Mouse (Mus musculus) macrophage (primary cell): ENCODE measurements around the gene Cox7b2. TPM values are rescaled to one million over a fixed set of nuclear protein-coding genes. Genes with fewer than 3 reads are reported as not detected.
"Not testable (repeated sequence)": the region's sequence is repeated elsewhere in the genome, so short reads cannot be mapped to it uniquely, and the experiment has no call there.

ENCODE experiments used
- H3K27ac ChIP-seq: fragments of 350-480 bp; formaldehyde crosslinking; 2 replicates; pipeline ENCODE4 v1.9.0; 2021
- H3K36me3 ChIP-seq: fragments of 350-480 bp; formaldehyde crosslinking; 2 replicates; pipeline ENCODE4 v1.9.0; 2021; ENCODE audit errors: inconsistent target
- H3K4me3 ChIP-seq: fragments of 350-480 bp; formaldehyde crosslinking; 2 replicates; pipeline ENCODE4 v1.9.0; 2021; ENCODE audit errors: inconsistent target
- H3K79me2 ChIP-seq: fragments of 350-480 bp; formaldehyde crosslinking; 2 replicates; pipeline ENCODE4 v1.9.0; 2021; ENCODE audit errors: inconsistent target
- WGBS: methylation state at CpG from one replicate; pipeline ENCODE4 v1.1.7; 2026; ENCODE audit warnings: inconsistent platforms; ENCODE audit not compliant: missing documents; 5-methylcytosine and 5-hydroxymethylcytosine counted together
- polyA plus RNA-seq: library from polyadenylated mRNA; stranded (reverse); fragments of 250-400 nt; gene quantifications from 3 replicates; pipeline ENCODE4 v1.2.4, GENCODE M21; 2018; ENCODE audit warnings: inconsistent platforms
- total RNA-seq, 78 experiments: library from RNA; depleted of rRNA; stranded (reverse); fragments of 250-400 nt; gene quantifications; 1 replicate in 9 of 78; 2 replicates in 24 of 78; 3 replicates in 43 of 78; 4 replicates in 2 of 78; pipeline ENCODE4 v1.2.4; 2018; ENCODE audit warnings: inconsistent platforms in 56 of 78

The Cox7b2 gene
- not detected for total RNA-seq (2018; cell fraction: chromatin; rRNA removed)
- total RNA-seq (2018; cell fraction: cytosol; rRNA removed), result not detected
- total RNA-seq (2018; cell fraction: nucleus; rRNA removed), result not detected
- not detected in 3 replicates for polyA plus RNA-seq

DNA sequence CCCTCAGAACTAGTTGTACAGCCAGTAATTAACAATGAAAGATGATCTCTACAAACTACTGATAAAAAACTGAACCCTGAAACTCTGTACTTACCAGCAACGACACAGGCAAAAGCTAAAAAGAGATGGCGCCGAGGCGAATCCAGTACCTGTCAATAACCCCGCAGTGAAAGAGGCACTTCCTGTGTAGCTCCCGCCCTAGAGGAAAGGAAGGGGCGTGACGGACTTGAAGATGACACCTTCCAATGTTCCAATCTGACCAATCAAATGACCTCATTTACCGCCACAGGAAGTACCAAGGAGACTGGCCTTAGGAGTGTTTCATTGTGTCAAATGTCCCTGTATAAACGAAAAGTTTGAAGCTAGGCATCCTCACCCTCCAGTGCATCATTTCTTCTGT, at the start of gene Cox7b2:
Gene Cox7b2, minus strand, starts transcription at position 127 of the 400 bp plus-strand sequence.
- Histone ChIP-seq H3K4me3 (no peak within 1 kb of the TSS), H3K79me2 (no peaks in the 10 kb centered on the region), H3K36me3 (no peaks in the 10 kb centered on the region), H3K27ac (no peak within 1 kb of the TSS)
- 92% methylated on average over 10 of the region's 10 CpGs for WGBS

DNA sequence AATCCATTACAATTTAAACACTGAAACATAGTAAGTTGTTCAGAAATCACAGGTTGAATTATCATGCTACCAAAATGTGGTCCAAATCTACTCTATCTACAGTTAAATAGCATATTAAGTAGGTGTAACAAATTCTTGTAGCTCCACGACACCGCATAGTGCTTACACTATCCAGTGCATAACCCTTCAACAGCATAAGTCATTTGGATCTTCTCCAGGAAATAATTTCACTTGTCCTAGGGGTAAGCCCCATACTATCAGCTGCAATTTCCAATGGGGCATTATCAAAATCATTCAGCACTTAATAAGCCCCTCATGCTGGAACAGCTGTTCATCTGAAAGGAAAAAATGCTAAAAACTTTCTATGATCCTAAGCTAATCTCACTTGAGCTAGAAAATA, 47.3 kb upstream of the Cox7b2 start:
- no peak overlapping the region for H3K27ac ChIP-seq
- 75% methylated on average over 2 of the region's 2 CpGs for WGBS
- no peak overlapping the region for H3K4me3 ChIP-seq
- H3K79me2 ChIP-seq, result no peaks in the 10 kb centered on the region
- no peaks in the 10 kb centered on the region for H3K36me3 ChIP-seq

DNA sequence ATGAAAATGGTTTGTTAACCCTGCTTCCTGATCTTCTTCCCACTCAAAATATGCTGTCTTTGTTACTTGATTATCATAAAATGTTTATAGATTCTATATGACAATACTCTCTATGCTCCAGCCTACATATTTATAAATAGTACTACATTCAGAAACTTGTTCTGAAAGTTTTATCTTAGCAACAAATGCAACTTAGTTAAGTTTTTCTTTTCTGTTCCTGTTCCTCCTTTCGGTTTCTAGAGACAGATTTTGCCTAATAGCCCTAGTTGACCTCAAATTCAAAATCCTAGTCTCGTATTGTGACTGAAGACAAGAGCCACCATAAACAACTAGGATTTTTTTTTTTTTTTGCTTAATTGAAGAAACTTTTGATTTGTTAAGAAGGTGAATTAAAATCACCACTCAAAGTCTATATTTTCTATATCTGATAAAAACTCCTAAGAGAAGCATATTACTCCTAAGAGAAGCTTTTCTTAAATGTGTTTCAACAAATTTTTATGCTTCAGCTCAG, 45.8 kb upstream of the Cox7b2 start:
- Histone ChIP-seq H3K4me3 (no peak overlapping the region), H3K27ac (no peak overlapping the region), H3K36me3 (no peaks in the 10 kb centered on the region), H3K79me2 (no peaks in the 10 kb centered on the region)
- 52% methylated on average over 2 of the region's 2 CpGs for WGBS

DNA sequence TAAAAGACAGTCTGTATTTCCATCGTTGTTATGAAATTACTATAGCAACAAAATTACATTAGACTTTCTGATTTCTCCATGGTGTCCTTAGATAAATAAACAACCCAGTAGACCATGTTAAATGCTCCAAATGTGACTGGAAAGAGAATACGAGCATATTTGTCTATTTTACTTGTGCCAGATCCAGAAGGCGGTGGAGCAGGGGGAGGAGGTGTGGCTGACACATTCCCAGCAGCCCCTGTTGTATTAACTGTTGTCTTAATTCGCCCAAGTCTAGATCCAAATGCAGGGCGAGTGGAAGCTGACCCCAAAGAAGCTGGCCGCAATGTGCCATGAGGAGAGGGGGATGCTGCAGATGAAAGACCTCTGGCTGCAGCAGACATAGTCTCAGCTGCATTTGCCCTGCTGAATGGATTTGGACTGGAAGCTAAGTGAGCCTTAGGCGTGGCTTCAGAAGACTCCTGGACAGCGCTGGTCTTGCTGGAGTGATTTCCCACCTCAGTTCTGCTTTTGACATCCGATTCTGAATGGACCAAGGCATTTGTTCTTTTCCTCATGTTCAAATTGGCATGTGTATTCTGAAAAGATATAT, 23.7 kb upstream of the Cox7b2 start:
- 83% methylated on average over 9 of the region's 9 CpGs for WGBS
- Histone ChIP-seq H3K4me3 (no peak overlapping the region), H3K27ac (no peak overlapping the region), H3K79me2 (no peaks in the 10 kb centered on the region), H3K36me3 (no peaks in the 10 kb centered on the region)

DNA sequence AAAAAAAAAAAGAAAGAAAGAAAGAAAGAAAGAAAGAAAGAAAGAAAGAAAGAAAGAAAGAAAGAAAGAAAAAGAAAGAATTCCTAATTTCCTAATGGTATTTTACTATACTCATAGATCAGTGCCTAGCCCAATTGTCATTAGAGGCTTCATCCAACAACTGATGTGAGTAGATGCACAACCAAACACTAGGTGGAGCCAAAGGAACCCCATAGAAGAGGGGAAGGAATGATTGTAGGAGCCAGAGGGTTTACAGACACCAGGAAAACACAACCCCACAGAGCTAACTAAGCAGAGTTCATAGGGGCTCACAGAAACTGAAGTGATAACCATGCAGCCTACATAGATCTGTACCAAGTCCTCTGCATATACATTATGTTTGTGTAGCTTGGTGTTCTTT, 2.5 kb downstream of the Cox7b2 start:
- H3K4me3 ChIP-seq, result no peak overlapping the region
- no peaks in the 10 kb centered on the region for H3K79me2 ChIP-seq
- no peaks in the 10 kb centered on the region for H3K36me3 ChIP-seq
- H3K27ac ChIP-seq, result no peak overlapping the region

DNA sequence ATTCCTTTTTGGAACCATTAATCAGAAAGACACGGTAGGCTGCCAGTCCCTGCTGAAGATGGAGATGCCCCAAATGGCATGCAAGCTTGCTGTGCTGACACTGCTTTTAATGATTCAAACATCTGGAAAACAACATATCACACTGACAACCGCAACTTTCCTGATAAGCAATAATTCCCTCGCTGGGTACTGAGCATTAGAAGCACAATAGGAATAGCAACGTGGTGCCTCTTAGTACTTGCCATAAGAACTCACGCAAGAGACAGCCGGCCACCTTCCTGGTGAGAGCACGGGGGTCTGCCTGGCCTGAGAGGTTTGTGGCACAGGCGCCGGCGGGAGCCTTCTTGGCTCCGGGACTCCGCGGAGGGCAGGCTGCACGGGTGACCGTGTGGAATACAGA, 22.5 kb downstream of the Cox7b2 start:
- H3K27ac ChIP-seq, H3K4me3 ChIP-seq, H3K79me2 ChIP-seq, H3K36me3 ChIP-seq: not testable (repeated sequence)
- WGBS, result 84% methylated on average over 3 of the region's 15 CpGs

DNA sequence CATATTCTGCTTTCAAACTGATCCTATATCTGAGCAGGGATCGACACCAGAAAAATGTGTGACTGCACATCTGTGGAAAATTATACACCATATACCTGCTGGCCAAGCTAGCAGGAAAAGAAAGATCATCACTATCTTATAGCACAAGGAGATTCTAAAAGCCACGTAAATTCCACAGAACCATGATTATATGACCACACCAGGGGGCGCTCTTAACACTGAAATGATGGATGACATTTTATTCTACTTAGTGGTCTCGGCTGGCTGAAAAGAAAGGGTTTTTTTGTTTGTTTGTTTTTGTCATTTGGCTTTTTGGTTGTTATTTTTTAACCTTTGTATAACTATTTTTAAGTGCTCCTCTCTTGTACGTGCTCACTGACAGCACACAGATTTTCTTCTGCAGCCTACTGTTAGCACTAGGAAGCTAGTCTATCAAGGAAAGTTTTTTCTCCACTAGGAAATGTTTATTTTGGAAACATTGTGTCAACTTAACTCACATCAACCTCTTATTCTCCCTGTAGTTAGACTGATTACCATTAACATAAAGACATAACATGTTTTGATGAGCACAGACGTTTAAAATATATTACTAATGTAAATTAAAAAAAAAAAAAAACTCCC, 45.8 kb downstream of the Cox7b2 start:
- no peak overlapping the region for H3K4me3 ChIP-seq
- WGBS, result 14% methylated on average over 5 of the region's 6 CpGs
- no peak overlapping the region for H3K27ac ChIP-seq
- no peaks in the 10 kb centered on the region for H3K79me2 ChIP-seq
- no peaks in the 10 kb centered on the region for H3K36me3 ChIP-seq

DNA sequence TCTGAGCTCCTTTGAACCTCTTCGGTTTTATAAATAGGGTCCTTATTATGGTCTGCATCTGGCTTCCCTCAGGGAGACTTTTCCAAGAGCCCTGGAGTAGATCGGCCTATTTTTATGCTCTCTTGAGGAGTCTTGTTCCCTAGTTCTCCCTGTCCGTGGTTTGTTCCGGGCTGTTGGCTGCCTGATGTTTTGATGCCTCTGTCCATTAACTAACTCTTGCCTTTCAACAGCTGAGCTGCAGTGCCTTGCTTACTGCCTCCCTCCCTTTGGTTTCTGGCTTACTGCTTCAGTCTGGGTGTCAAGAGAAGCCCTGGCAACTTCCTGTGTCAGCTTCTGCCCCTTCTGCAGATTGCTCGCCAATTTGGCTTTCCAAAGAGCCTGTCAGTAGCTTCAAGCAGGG, 52.4 kb downstream of the Cox7b2 start:
- no peaks in the 10 kb centered on the region for H3K79me2 ChIP-seq
- H3K36me3 ChIP-seq, result no peaks in the 10 kb centered on the region
- WGBS, result 78% methylated on average over 5 of the region's 5 CpGs
- H3K4me3 ChIP-seq, result no peak overlapping the region
- no peak overlapping the region for H3K27ac ChIP-seq

DNA sequence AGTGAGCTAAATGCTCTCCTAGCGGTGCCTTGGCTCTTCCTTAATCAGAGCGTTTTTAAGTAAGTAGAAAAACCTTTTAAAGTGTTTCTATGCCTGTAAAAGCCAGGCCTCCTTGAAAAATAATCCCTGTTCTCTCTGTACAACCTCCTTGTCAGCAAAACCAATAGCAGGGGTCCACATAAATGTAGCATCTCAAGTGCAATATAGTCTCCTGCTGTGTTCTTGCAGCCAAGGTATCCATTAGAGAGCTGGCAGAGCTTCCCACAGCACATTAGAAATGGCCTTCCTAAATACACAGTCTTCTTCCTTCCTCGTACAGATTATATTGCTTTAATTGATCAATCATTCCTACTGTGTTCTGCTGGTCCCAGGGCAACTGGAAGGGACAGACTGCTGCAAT, 91.0 kb downstream of the Cox7b2 start:
- Histone ChIP-seq H3K79me2 (no peaks in the 10 kb centered on the region), H3K27ac (no peak overlapping the region), H3K36me3 (no peaks in the 10 kb centered on the region), H3K4me3 (no peak overlapping the region)
- 69% methylated on average over 3 of the region's 3 CpGs for WGBS

DNA sequence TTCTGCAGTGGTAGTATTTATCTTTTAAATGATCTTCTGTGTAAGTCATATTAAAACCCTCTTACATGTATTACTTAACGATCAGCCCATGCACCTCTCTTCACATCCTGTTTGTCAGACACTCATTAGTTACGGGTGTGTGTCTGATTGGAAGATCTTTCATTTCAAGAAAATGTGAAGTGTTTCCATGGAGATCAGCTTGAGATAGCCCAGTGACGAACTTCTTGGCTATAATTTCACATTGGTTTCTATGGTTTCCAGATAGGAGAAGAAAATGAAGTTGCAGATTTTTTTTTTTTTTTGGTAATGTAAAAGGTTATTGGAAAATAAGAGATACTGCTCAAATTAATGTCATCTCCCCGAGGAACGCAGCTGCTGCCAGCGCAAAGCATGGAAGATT, 107.8 kb downstream of the Cox7b2 start:
- H3K36me3 ChIP-seq, result no peaks in the 10 kb centered on the region
- H3K27ac ChIP-seq, result no peak overlapping the region
- no peaks in the 10 kb centered on the region for H3K79me2 ChIP-seq
- WGBS, result 81% methylated on average over 6 of the region's 6 CpGs
- no peak overlapping the region for H3K4me3 ChIP-seq

Other genes starting within 250 kb of the Cox7b2 start
- gene Gabrb1, start 109.9 kb upstream of the Cox7b2 start, polyA plus RNA-seq, result not detected in 3 replicates
- not detected in 3 replicates for gene Gabra4, start 110.1 kb upstream of the Cox7b2 start, polyA plus RNA-seq